Mouse (Mus musculus) 416B (cell line): Measurements from ENCODE around the gene Slc2a1.

Source experiments
- DNase-seq: peaks from one replicate; pipeline ENCODE4 v3.0.0; 2011; ENCODE audit warnings: low read depth

Gene Slc2a1

GRCm38 (mm10) chr4:119098216-119099210 lies 10.0 kb upstream of the Slc2a1 start:
- DNase-seq: no peak

DNA sequence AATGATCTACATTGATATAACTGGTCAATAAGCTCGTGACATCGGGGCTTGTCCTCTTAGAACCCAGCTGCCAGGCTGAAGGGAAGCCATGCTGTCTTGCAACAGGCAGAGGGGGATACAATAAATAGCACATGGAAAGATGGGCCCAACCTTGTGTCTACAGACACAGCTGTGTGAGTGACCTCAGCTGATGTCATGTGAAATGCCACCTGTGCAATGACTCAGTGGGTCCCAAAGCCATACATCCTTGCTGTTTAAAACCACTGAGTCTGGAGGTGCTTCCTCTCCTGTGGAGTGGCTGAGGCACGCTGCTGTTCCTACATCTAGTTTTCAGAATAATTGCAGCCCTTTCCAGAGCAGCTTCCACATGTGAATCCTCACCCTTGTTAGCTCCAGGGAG lies 7.1 kb upstream of the Slc2a1 start:
- peak; percentile 40 for DNase-seq

DNA sequence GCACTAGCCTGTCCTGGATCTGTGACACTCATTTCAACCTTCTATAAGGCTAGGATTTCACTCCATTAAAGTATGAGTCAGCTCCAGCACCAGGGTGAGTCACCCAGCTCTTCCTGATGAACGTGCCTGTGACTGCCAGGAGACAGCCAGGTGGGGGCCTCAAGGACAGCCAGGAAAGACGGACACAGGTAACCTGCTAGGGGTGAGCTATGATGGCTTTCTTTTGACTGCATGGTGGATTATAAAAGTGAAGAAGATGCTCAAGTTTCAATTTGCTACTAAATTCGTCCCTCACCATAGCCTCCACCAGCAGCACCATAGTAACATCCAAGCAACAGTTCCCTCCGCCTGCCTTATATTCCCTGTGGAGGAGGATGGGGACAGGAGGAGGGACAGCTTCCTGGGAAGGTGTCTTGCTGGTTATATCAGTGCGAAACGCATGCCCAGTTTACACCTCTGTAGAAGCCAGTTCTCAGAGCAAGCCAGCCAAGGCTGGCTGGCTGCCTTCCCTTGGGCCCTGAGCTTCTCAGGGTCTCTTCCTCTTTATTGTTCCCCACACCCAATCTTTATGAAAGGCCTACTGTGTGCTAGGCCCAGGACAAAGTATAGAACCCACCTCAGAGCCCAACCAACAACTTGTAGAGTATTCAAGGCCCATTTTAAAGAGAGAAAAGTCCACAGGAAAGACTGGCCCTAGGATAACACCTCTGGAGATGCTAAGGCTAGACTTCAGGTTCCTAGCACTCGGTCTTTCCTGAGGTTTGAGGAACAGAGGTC lies 6.0 kb upstream of the Slc2a1 start:
- DNase-seq: peak; percentile 80

DNA sequence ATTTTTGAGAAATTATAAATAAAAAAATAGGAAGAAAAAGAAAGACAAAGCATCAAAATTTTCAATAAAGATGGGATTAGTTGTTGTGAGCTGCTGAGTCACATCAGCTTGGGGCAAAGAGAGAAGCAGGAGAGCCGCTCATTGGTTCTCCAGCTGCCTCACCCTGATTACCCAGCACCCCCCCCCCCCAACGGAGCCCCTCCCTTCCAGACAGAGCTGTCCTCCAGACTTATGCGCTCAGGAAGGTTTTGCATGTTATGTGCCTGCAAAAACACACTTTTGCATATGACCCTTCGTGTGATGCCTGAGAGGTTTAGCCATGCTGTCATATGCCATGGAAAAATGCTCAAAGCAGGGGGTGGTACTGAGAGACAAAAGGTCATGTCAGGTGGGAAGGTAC lies 3.7 kb upstream of the Slc2a1 start:
- peak; percentile 81 for DNase-seq

DNA sequence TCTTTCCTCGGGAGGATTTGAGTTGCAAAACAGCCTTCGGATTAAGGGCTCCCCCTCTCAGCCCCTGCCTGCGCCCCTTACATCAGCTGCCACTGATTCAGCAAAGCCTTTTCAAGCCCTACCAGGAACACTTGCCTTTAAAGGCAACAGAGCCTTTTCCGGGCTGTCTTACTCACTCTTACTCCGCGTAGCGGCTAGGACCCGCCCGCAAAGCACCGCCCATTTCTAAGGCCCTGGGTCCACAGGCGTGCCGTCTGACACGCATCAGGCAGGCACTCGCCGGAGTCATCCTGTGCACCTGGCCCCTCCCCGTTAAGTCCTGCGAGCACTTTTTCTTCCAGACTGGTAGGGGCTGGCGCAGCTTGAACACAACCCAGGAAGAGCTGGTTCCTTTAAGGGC lies 2.8 kb upstream of the Slc2a1 start:
- peak; percentile 97 for DNase-seq

- DNase-seq: no peak
Measured at GRCm38 (mm10) chr4:119107867-119108266, 644 bp upstream of the Slc2a1 start.

- no peak for DNase-seq
Measured at GRCm38 (mm10) chr4:119109640-119110039, 1.1 kb downstream of the Slc2a1 start.

GRCm38 (mm10) chr4:119110512-119110911 lies 2.0 kb downstream of the Slc2a1 start:
- DNase-seq: no peak

DNA sequence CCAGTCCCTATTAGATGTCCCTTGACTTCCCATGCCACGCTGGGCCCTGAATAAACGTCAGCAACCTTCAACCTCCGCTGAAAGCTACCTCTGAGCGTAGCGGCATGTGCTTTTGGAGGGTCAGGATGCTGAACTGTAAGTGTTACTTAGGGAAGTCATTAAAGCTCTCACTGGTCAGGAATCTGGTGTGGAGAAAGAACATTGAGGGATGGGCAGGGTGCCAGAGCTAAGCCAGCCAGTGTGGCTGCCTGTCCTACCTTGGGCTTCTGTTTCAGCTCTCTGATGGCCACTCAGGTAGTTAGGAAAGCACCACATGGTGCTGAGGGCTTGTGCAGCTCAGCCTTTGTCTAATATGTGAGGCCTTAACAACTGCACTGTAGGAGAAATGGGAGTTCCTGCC lies 2.9 kb downstream of the Slc2a1 start:
- DNase-seq: no peak

- peak; percentile 25 for DNase-seq
Measured at GRCm38 (mm10) chr4:119112256-119112885, 3.9 kb downstream of the Slc2a1 start.

DNA sequence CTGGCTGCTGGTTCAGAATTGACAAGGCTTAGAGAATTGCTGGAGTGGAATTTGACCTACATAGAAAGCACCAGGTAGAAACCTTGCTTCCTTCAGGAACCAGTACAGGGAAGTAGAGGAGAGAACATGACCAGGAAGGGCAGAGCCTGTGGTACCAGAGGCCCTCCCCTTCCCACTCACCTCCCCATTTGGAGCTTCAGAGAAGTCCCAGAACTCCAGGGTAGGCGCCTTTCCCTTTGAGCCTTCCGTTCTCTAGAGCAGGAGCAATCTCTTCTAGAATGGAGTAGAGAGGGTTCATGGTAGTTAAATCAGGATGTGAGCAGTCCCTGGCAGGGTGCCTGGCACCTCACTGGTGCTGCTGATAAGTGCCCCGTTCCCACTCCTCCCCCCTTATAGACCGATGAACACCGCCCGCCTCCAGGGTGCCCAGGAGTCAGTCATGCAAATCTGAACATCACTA lies 7.1 kb downstream of the Slc2a1 start:
- DNase-seq: peak; percentile 77

DNA sequence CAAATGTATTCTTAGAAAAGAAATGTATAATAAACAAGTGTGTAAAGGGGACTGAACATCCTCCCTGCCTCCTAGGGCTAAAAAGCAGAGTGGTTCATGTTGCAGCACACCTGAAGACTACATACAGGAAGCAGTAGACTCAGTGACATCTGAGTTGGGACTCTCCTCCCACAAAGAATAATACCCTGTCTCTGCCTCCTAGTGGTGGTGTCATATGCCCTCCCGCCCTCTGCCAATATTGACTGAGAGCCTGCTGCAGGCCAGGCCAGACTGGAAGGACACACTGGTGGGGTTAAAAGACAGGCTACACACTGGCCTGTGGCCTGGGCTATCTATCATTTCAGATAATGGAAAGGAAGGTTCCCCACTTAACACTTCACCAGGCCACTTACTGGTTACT lies 7.8 kb downstream of the Slc2a1 start:
- DNase-seq: peak; percentile 44

- DNase-seq: no peak
Measured at GRCm38 (mm10) chr4:119117571-119117970, 9.1 kb downstream of the Slc2a1 start.

DNA sequence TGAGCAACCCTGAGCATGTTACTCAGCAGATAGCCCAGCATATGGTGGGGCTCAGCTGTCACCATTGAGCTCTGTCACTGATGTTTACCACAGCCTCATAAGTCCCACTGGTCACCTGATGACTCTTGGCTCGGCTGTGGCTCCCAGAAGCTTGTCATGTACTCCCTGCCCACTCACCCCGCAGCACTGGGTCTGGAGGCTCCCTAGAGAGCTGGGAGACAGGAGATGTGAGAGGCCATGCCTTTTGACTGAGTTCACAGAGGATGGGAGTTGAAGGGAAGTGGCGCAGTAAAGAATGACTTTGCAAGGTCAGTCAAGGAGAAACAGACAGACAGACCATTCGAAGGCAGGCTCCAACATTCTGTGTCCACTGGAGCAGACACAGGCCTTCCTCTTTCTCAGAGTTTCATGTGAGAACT lies 10.2 kb downstream of the Slc2a1 start:
- peak; percentile 40 for DNase-seq

- DNase-seq: no peak
Measured at GRCm38 (mm10) chr4:119119354-119119753, 10.8 kb downstream of the Slc2a1 start.

DNA sequence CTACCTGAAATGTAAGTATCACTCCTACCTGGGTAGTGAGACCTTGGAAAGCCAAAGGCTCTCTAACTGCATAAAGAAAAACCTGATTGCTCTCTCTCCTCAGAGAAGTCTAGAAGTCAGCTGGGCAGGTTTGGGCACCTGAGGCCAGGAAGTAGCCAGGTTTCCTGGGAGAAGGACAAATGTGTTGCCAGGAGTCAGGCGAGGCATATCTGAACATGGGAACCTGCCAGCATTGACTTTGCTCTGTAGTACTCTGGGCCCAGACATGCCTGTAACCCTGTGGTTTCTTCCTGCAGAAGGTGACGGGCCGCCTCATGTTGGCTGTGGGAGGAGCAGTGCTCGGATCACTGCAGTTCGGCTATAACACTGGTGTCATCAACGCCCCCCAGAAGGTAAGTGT lies 11.6 kb downstream of the Slc2a1 start:
- DNase-seq: peak; percentile 12

- DNase-seq: peak; percentile 72
Measured at GRCm38 (mm10) chr4:119121249-119121648, 12.7 kb downstream of the Slc2a1 start.

DNA sequence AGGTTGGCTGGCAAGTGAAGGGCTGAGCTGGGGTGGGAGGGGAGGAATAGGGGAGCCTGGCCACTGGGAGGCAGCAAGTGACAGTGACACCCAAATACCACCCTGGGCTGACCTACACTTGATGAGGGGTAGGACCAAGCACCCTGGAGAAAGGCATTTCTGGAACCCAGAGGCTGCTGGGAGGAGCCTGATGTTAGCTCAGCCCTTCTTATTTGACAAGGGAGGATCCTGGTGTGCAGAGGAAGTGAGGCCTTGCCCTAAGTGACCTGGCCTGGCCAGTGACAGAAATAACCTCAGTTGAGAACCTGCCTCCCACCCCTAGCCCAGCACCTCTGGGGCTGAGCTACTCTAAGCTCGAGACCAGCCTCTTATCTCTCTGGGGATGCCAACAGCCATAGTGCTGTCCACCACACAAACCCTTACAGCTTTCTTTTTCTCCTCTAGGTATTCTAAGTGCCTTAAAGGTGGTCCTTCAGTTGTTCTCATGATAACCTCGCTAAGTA lies 16.3 kb downstream of the Slc2a1 start:
- peak; percentile 73 for DNase-seq

- DNase-seq: peak; percentile 89
Measured at GRCm38 (mm10) chr4:119125577-119126270, 17.2 kb downstream of the Slc2a1 start.

- DNase-seq: peak; percentile 86
Measured at GRCm38 (mm10) chr4:119127229-119127628, 18.7 kb downstream of the Slc2a1 start.

GRCm38 (mm10) chr4:119128547-119128946 lies 20.0 kb downstream of the Slc2a1 start:
- peak; percentile 6 for DNase-seq
